16 mouse cellular contexts compared by ENCODE assay signal in the genomic region with DNA sequence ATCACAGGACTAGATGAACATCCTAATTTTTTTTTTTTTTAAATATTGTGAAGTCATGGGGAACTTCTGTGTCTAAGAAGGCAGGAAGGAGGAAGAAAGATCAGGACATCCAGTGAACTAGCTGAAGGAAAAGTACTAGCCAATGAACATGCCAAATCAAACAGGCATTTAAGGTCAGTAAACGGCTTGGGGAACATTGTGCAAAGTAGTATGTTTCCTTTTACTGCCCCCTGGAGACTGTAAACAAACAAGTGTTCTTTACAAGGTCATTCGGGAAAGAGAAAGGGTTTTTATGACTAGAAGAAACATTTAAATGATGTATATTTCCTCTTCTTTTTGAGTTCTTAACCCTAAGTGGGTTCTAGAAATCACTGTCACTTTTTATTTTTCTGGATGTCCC.
DNase-seq lines count a peak whose midpoint lies in the region; ATAC-seq and TF ChIP-seq lines count a peak whose summit lies in the region.
"Had no signal": no experiment of that assay in that cellular context is flagged by ENCODE, and none has a peak within 500 bp of the region (broad histone marks: within the 10 kb centered on the region; RNA-seq: fewer than 3 reads in every experiment).

No protein-coding gene starts in this region.

- no peak for ATAC-seq in frontal cortex, adult (ENCODE audit: low TSS enrichment)
- ATAC-seq: forebrain, embryonic 14.5 days; liver, postnatal 0 days had no signal

- peak; percentile 55 for TF ChIP-seq CTCF in layer of hippocampus, adult 2 months (conservative IDR thresholded peaks at IDR 0.05)
- TF ChIP-seq CTCF in brain, embryonic 14.5 days (IDR thresholded peaks at IDR 0.05; ENCODE audit: borderline replicate concordance, extremely low read depth, insufficient read depth, insufficient read length), result no peak

- no peak overlapping the region for H3K27ac ChIP-seq in layer of hippocampus, adult 2 months
- H3K27ac ChIP-seq: embryonic facial prominence, embryonic 15.5 days; heart, embryonic 13.5 days; hindbrain, embryonic 14.5 days had no signal

- TF ChIP-seq POLR2A in brain, embryonic 14.5 days (IDR thresholded peaks at IDR 0.05; ENCODE audit: borderline replicate concordance, extremely low read depth, insufficient read depth, insufficient read length, poor library complexity, severe bottlenecking), result no peak

- H3K4me3 ChIP-seq in layer of hippocampus, adult 2 months, result no peak overlapping the region
- H3K4me3 ChIP-seq: embryonic facial prominence, embryonic 15.5 days; heart, embryonic 13.5 days had no signal

- DNase-seq in heart, adult 11 months, result peak; percentile 86
- no peak for DNase-seq in heart, postnatal 4 days
- no peak for DNase-seq in layer of hippocampus, adult 2 months (ENCODE audit: low spot score in 2 of 2)
- DNase-seq in layer of hippocampus, postnatal 10 days (ENCODE audit: low spot score in 2 of 2), result no peak
- peak; percentile 18 for DNase-seq in NIH3T3 (ENCODE audit: low read depth)
- DNase-seq in brain, embryonic 14.5 days (ENCODE audit: low read depth), result peak; percentile 15
- DNase-seq: cerebellum, adult 9-11 months; kidney, adult 18-20 months; liver, postnatal 0 days; right cerebral cortex, postnatal 4 days; thymus, postnatal 14 days had no signal

Comparison
In these comparisons a context has a peak if more than half of its experiments do, and no peak if none do; other contexts are left out.
1. DNase-seq: peak in heart, adult 11 months (single experiment), NIH3T3 (single experiment) and brain, embryonic 14.5 days (single experiment); none in heart, postnatal 4 days (single experiment), layer of hippocampus, adult 2 months (0 of 2) and layer of hippocampus, postnatal 10 days (0 of 2).